ENCODE assay signal across 10 mouse cellular contexts in the genomic region with DNA sequence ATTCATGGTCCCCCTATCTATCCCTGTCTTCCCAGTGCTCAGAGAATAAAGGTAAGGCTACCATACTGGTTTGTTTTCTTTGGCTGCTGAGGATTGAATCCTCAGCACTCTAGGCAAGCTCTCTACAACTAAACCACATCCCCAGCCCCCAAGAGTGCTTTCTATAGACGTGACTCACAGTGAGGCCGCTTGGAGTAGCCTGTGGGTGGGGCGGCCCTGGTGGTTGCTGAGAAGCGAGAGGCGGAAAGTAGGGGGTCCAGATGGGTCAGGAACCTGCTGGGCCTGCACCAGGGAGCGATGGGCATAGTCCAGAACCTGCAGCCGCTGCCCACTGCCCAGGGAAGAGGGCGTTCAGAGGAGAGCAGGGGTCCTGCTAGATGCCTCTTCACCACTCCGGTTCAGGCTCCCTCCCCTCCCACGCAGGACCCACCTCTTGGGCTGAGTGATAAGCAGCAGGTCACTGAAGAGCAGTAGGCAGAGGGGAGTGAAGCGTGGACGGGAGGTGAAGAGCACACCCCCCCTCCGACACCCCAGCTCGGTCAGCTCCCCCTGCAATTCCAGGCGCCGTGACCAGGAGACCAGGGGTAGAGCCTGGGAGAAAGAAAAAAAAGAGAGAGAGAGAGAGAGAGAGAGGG. TPM values are rescaled to one million over a fixed set of nuclear protein-coding genes. Genes with fewer than 3 reads are reported as not detected.
A peak's percentile ranks its signal among the peaks of the same experiment; 100 is the strongest.
DNase-seq lines count a peak whose midpoint lies in the region; ATAC-seq and TF ChIP-seq lines count a peak whose summit lies in the region.
"Had no signal": no experiment of that assay in that cellular context is flagged by ENCODE, and none has a peak within 500 bp of the region (broad histone marks: within the 10 kb centered on the region; RNA-seq: fewer than 3 reads in every experiment).

No protein-coding gene starts in this region.

- H3K4me2 ChIP-seq in lung, embryonic 16.5 days (ENCODE audit: low read depth, low read length) = 0 out of 2 replicates have a peak overlapping the region, but pooled peaks have one; percentile 13
- H3K4me2 ChIP-seq in forebrain, embryonic 12.5 days = peak overlapping the region; percentile 42
- H3K4me2 ChIP-seq in stomach, embryonic 14.5 days (replicated peaks; ENCODE audit: low read depth, low read length) = peak overlapping the region; percentile 31

- no peak overlapping the region for H3K9ac ChIP-seq in lung, embryonic 16.5 days (ENCODE audit: low read length)
- peak overlapping the region; percentile 8; the same call in 1 of the 2 replicates for H3K9ac ChIP-seq in forebrain, embryonic 12.5 days
- H3K9ac ChIP-seq in stomach, embryonic 14.5 days (replicated peaks; ENCODE audit: low read depth, low read length) = peak overlapping the region; percentile 14; the same call in 1 of the 2 replicates

- 21% methylated on average over 16 of the region's 16 CpGs for WGBS in lung, embryonic 16.5 days
- WGBS in lung, adult 2 months = 48% methylated on average over 16 of the region's 16 CpGs
- WGBS in forebrain, embryonic 12.5 days = 7% methylated on average over 16 of the region's 16 CpGs
- 11% methylated on average over 16 of the region's 16 CpGs for WGBS in stomach, embryonic 14.5 days

- intact Hi-C loops in left cerebral cortex, postnatal 4 days (cut with DNase I) = no loop called here

- H3K27me3 ChIP-seq in lung, embryonic 16.5 days (ENCODE audit: control insufficient read depth, insufficient read depth, low read depth, low read length) = peaks cover 5% of the 10 kb centered on the region; the same call in 1 of the 2 replicates
- H3K27me3 ChIP-seq in forebrain, embryonic 12.5 days = peaks cover 34% of the 10 kb centered on the region
- no peaks in the 10 kb centered on the region for H3K27me3 ChIP-seq in stomach, embryonic 14.5 days (ENCODE audit: control insufficient read depth, insufficient read depth, low read length)

- 0 out of 2 replicates have a peak, but pooled peaks cover 2% of the 10 kb centered on the region for H3K36me3 ChIP-seq in lung, embryonic 16.5 days (ENCODE audit: control insufficient read depth, insufficient read depth, low read length)
- H3K36me3 ChIP-seq in forebrain, embryonic 12.5 days (replicated peaks) = no peaks in the 10 kb centered on the region
- no peaks in the 10 kb centered on the region for H3K36me3 ChIP-seq in stomach, embryonic 14.5 days (ENCODE audit: control insufficient read depth, insufficient read depth, low read length)

- H3K4me3 ChIP-seq in lung, embryonic 16.5 days (ENCODE audit: low read length) = no peak overlapping the region
- H3K4me3 ChIP-seq in lung, adult 2 months (replicated peaks; ENCODE audit: extremely low read depth, low read depth, low read length) = no peak overlapping the region
- H3K4me3 ChIP-seq in forebrain, embryonic 12.5 days (replicated peaks) = peak overlapping the region; percentile 25
- H3K4me3 ChIP-seq in stomach, embryonic 14.5 days (ENCODE audit: low read depth, low read length) = peak overlapping the region; percentile 17; the same call in 1 of the 2 replicates

- TF ChIP-seq POLR2A in lung, adult 2 months (IDR thresholded peaks at IDR 0.05; ENCODE audit: borderline replicate concordance, extremely low read depth, low read depth, low read length) = no peak

- H3K9me3 ChIP-seq in lung, embryonic 16.5 days (ENCODE audit: control insufficient read depth, low read length) = no peaks in the 10 kb centered on the region
- no peaks in the 10 kb centered on the region for H3K9me3 ChIP-seq in forebrain, embryonic 12.5 days
- no peaks in the 10 kb centered on the region for H3K9me3 ChIP-seq in stomach, embryonic 14.5 days (ENCODE audit: control insufficient read depth, low read depth, low read length)

- no peak for TF ChIP-seq CTCF in lung, adult 2 months (IDR thresholded peaks at IDR 0.05; ENCODE audit: insufficient read depth, low read length)

- no peak overlapping the region for H3K27ac ChIP-seq in lung, embryonic 16.5 days (ENCODE audit: low read length)
- H3K27ac ChIP-seq in forebrain, embryonic 12.5 days = no peak overlapping the region
- no peak overlapping the region for H3K27ac ChIP-seq in stomach, embryonic 14.5 days (ENCODE audit: low read length)

- no peak for ATAC-seq in lung, embryonic 16.5 days (ENCODE audit: low read depth)
- ATAC-seq in forebrain, embryonic 12.5 days (ENCODE audit: low FRiP score) = no peak
- no peak for ATAC-seq in stomach, embryonic 14.5 days (ENCODE audit: insufficient number of reproducible peaks, insufficient read depth, low FRiP score, low read depth)
- ATAC-seq in megakaryocyte-erythroid progenitor cell, adult 5-6 weeks (replicated peaks; ENCODE audit: low FRiP score, low TSS enrichment, poor library complexity, severe bottlenecking) = no peak

- DNase-seq in lung, adult 2 months = no peak
- DNase-seq in left cerebral cortex, postnatal 4 days = peak; percentile 11
- no peak for DNase-seq in natural killer cell, adult 2 months (ENCODE audit: low spot score in 2 of 2)
- DNase-seq in ovary, postnatal 10 days (ENCODE audit: low spot score) = no peak

- no peaks in the 10 kb centered on the region for H3K4me1 ChIP-seq in lung, embryonic 16.5 days (replicated peaks; ENCODE audit: control insufficient read depth, insufficient read depth, low read length)
- no peaks in the 10 kb centered on the region; the same call in 1 of the 2 replicates for H3K4me1 ChIP-seq in lung, adult 2 months (ENCODE audit: control insufficient read depth, insufficient read depth, low read length)
- no peaks in the 10 kb centered on the region; the same call in 1 of the 2 replicates for H3K4me1 ChIP-seq in forebrain, embryonic 12.5 days
- 0 out of 2 replicates have a peak, but pooled peaks cover 8% of the 10 kb centered on the region for H3K4me1 ChIP-seq in stomach, embryonic 14.5 days (ENCODE audit: control insufficient read depth, insufficient read depth, low read length)

RNA-seq across cellular contexts. Expression of gene Arhgef15, which starts 10.4 kb away (rescaled TPM):
- 28.3 and 28.9 TPM in 2 replicates for polyA plus RNA-seq in lung, embryonic 16.5 days (2015; fragmentation: Nextera tagmentation; extraction: Ambion mirVana)
- 359 and 419 TPM in 2 replicates for polyA plus RNA-seq in lung, adult 2 months (2012; rRNA removed)
- 5.6 and 6.4 TPM in 2 replicates for polyA plus RNA-seq in forebrain, embryonic 12.5 days (2016; fragmentation: Nextera tagmentation; extraction: Ambion mirVana)
- total RNA-seq in left cerebral cortex, postnatal 4 days (2021) = 10 to 100 TPM; 17.6 to 19.9 TPM
- 10.9 and 13.0 TPM in 2 replicates for polyA plus RNA-seq in stomach, embryonic 14.5 days (2014; fragmentation: Nextera tagmentation; extraction: Ambion mirVana)
- total RNA-seq in megakaryocyte-erythroid progenitor cell, adult 5-6 weeks (2014; fragmentation: Nextera tagmentation) = not detected in 2 replicates
- total RNA-seq in megakaryocyte-erythroid progenitor cell, adult 5-6 weeks (2017) = not detected in 2 replicates

RNA-seq across cellular contexts. Expression of gene Odf4, which starts 20.0 kb away (rescaled TPM):
- polyA plus RNA-seq in lung, embryonic 16.5 days (2015; fragmentation: Nextera tagmentation; extraction: Ambion mirVana) = not detected in 2 replicates
- 0.19 and 0.25 TPM in 2 replicates for polyA plus RNA-seq in lung, adult 2 months (2012; rRNA removed)
- 0.18 and 0.54 TPM in 2 replicates for polyA plus RNA-seq in forebrain, embryonic 12.5 days (2016; fragmentation: Nextera tagmentation; extraction: Ambion mirVana)
- 1 to 10 TPM in 1 of 2 experiments, under 1 TPM in 1; 0.72 to 1.7 TPM for total RNA-seq in left cerebral cortex, postnatal 4 days (2021)
- 0.55 TPM in 1 of 2 replicates, not detected in the other for polyA plus RNA-seq in stomach, embryonic 14.5 days (2014; fragmentation: Nextera tagmentation; extraction: Ambion mirVana)
- not detected in 2 replicates for total RNA-seq in megakaryocyte-erythroid progenitor cell, adult 5-6 weeks (2014; fragmentation: Nextera tagmentation)
- not detected in 2 replicates for total RNA-seq in megakaryocyte-erythroid progenitor cell, adult 5-6 weeks (2017)
- polyA plus RNA-seq: large intestine, adult 2 months; spleen, adult 2 months had no signal

RNA-seq across cellular contexts. Expression of gene Slc25a35, which starts 21.0 kb away (rescaled TPM):
- 2.9 and 3.3 TPM in 2 replicates for polyA plus RNA-seq in lung, embryonic 16.5 days (2015; fragmentation: Nextera tagmentation; extraction: Ambion mirVana)
- polyA plus RNA-seq in lung, adult 2 months (2012; rRNA removed) = 34.0 and 40.4 TPM in 2 replicates
- 2.1 and 2.6 TPM in 2 replicates for polyA plus RNA-seq in forebrain, embryonic 12.5 days (2016; fragmentation: Nextera tagmentation; extraction: Ambion mirVana)
- 1 to 10 TPM; 1.1 to 2.0 TPM for total RNA-seq in left cerebral cortex, postnatal 4 days (2021)
- 4.1 and 5.4 TPM in 2 replicates for polyA plus RNA-seq in stomach, embryonic 14.5 days (2014; fragmentation: Nextera tagmentation; extraction: Ambion mirVana)
- total RNA-seq in megakaryocyte-erythroid progenitor cell, adult 5-6 weeks (2014; fragmentation: Nextera tagmentation) = 2.6 and 3.6 TPM in 2 replicates
- total RNA-seq in megakaryocyte-erythroid progenitor cell, adult 5-6 weeks (2017) = 1.1 and 4.5 TPM in 2 replicates

RNA-seq across cellular contexts. Expression of gene Rangrf, which starts 28.1 kb away (rescaled TPM):
- 36.7 and 40.3 TPM in 2 replicates for polyA plus RNA-seq in lung, embryonic 16.5 days (2015; fragmentation: Nextera tagmentation; extraction: Ambion mirVana)
- 11.6 and 15.4 TPM in 2 replicates for polyA plus RNA-seq in lung, adult 2 months (2012; rRNA removed)
- polyA plus RNA-seq in forebrain, embryonic 12.5 days (2016; fragmentation: Nextera tagmentation; extraction: Ambion mirVana) = 54.1 and 57.8 TPM in 2 replicates
- 10 to 100 TPM; 16.4 to 23.8 TPM for total RNA-seq in left cerebral cortex, postnatal 4 days (2021)
- 58.9 and 63.6 TPM in 2 replicates for polyA plus RNA-seq in stomach, embryonic 14.5 days (2014; fragmentation: Nextera tagmentation; extraction: Ambion mirVana)
- 240 and 254 TPM in 2 replicates for total RNA-seq in megakaryocyte-erythroid progenitor cell, adult 5-6 weeks (2014; fragmentation: Nextera tagmentation)
- total RNA-seq in megakaryocyte-erythroid progenitor cell, adult 5-6 weeks (2017) = 69.1 and 104 TPM in 2 replicates

RNA-seq across cellular contexts. Expression of gene Rpl26, which starts 45.5 kb away (rescaled TPM):
- polyA plus RNA-seq in lung, embryonic 16.5 days (2015; fragmentation: Nextera tagmentation; extraction: Ambion mirVana) = 880 and 951 TPM in 2 replicates
- polyA plus RNA-seq in lung, adult 2 months (2012; rRNA removed) = 469 and 674 TPM in 2 replicates
- polyA plus RNA-seq in forebrain, embryonic 12.5 days (2016; fragmentation: Nextera tagmentation; extraction: Ambion mirVana) = 781 and 837 TPM in 2 replicates
- total RNA-seq in left cerebral cortex, postnatal 4 days (2021) = 100 to 1,000 TPM; 866 to 875 TPM
- polyA plus RNA-seq in stomach, embryonic 14.5 days (2014; fragmentation: Nextera tagmentation; extraction: Ambion mirVana) = 1,222 and 1,288 TPM in 2 replicates
- 5,476 and 5,943 TPM in 2 replicates for total RNA-seq in megakaryocyte-erythroid progenitor cell, adult 5-6 weeks (2014; fragmentation: Nextera tagmentation)
- 6,111 and 7,527 TPM in 2 replicates for total RNA-seq in megakaryocyte-erythroid progenitor cell, adult 5-6 weeks (2017)

Comparison
In these comparisons a context has a peak if more than half of its experiments do, and no peak if none do; other contexts are left out.
1. RNA of gene Arhgef15, which starts 10.4 kb away (polyA plus RNA-seq): 359 to 419 TPM in lung, adult 2 months; 28.3 to 28.9 TPM in lung, embryonic 16.5 days, 10.9 to 13.0 TPM in stomach, embryonic 14.5 days and 5.6 to 6.4 TPM in forebrain, embryonic 12.5 days; every median in the first group is over 10 times any median in the second.
2. H3K4me3 ChIP-seq: peak in forebrain, embryonic 12.5 days (single experiment) and stomach, embryonic 14.5 days (single experiment); none in lung, embryonic 16.5 days (single experiment) and lung, adult 2 months (single experiment).
3. Peak in every context shown above with its lines, with median percentiles within 50 percentile points of each other: H3K4me2 ChIP-seq.